In genomic region chr6:121209584-121209983, GRCm38 (mm10) we compare ENCODE assay signal across 26 mouse cellular contexts. TPM values are rescaled to one million over a fixed set of nuclear protein-coding genes. Genes with fewer than 3 reads are reported as not detected.
DNase-seq lines count a peak whose midpoint lies in the region; ATAC-seq and TF ChIP-seq lines count a peak whose summit lies in the region.
"Had no signal": no experiment of that assay in that cellular context is flagged by ENCODE, and none has a peak within 500 bp of the region (broad histone marks: within the 10 kb centered on the region; RNA-seq: fewer than 3 reads in every experiment).

No protein-coding gene starts in this region.

- no peak for TF ChIP-seq CTCF in left cerebral cortex, adult 2 months (IDR thresholded peaks at IDR 0.05)

- no peak for DNase-seq in left cerebral cortex, adult 2 months (ENCODE audit: extremely low spot score in 1 of 2, low spot score in 2 of 2)
- DNase-seq in left cerebral cortex, postnatal 36 days (ENCODE audit: low spot score in 2 of 2): no peak
- peak; percentile 62 to 81 for DNase-seq in lung, adult 18-20 months
- peak; percentile 80 for DNase-seq in lung, postnatal 36 days
- no peak for DNase-seq in cerebellum, adult 18-20 months
- DNase-seq: adrenal gland, postnatal 36 days; cerebellum, adult 2 months; cerebellum, postnatal 14 days; gastrocnemius, postnatal 14 days; heart, postnatal 36 days; kidney, adult 8-10 months; kidney, postnatal 4 days; retina, postnatal 1 day; right cerebral cortex, postnatal 14 days; thymus, postnatal 36 days had no signal

- no peak overlapping the region for H3K9ac ChIP-seq in lung, embryonic 16.5 days (ENCODE audit: low read length)
- H3K9ac ChIP-seq in hindbrain, embryonic 12.5 days: no peak overlapping the region
- H3K9ac ChIP-seq: embryonic facial prominence, embryonic 15.5 days; forebrain, embryonic 12.5 days; limb, embryonic 12.5 days; liver, embryonic 15.5 days had no signal

- H3K36me3 ChIP-seq in lung, embryonic 16.5 days (ENCODE audit: control insufficient read depth, insufficient read depth, low read length): no peaks in the 10 kb centered on the region
- H3K36me3 ChIP-seq in hindbrain, embryonic 12.5 days: no peaks in the 10 kb centered on the region
- H3K36me3 ChIP-seq: embryonic facial prominence, embryonic 15.5 days; forebrain, embryonic 12.5 days; hindbrain, embryonic 13.5 days; limb, embryonic 12.5 days; liver, embryonic 15.5 days; midbrain, embryonic 13.5 days had no signal

- H3K9me3 ChIP-seq in lung, embryonic 16.5 days (ENCODE audit: control insufficient read depth, low read length): no peaks in the 10 kb centered on the region
- H3K9me3 ChIP-seq in hindbrain, embryonic 12.5 days (replicated peaks): 0 out of 2 replicates have a peak, but pooled peaks cover 2% of the 10 kb centered on the region
- H3K9me3 ChIP-seq: embryonic facial prominence, embryonic 15.5 days; forebrain, embryonic 12.5 days; hindbrain, embryonic 13.5 days; liver, embryonic 15.5 days; midbrain, embryonic 13.5 days had no signal

- 59% methylated on average over 2 of the region's 2 CpGs for WGBS in lung, embryonic 16.5 days
- WGBS in hindbrain, embryonic 12.5 days: 92% methylated on average over 2 of the region's 2 CpGs

- intact Hi-C loops in left cerebral cortex, adult 2 months (cut with DNase I): no loop called here
- intact Hi-C loops in left cerebral cortex, postnatal 36 days (cut with DNase I): no loop called here

- H3K4me1 ChIP-seq in lung, embryonic 16.5 days (replicated peaks; ENCODE audit: control insufficient read depth, insufficient read depth, low read length): peaks cover 12% of the 10 kb centered on the region
- H3K4me1 ChIP-seq in hindbrain, embryonic 12.5 days: peaks cover 16% of the 10 kb centered on the region

- peaks cover 7% of the 10 kb centered on the region for H3K27me3 ChIP-seq in lung, embryonic 16.5 days (ENCODE audit: control insufficient read depth, insufficient read depth, low read depth, low read length)
- peaks cover 34% of the 10 kb centered on the region for H3K27me3 ChIP-seq in hindbrain, embryonic 12.5 days
- H3K27me3 ChIP-seq: Patski had no signal

- peak overlapping the region; percentile 76; the same call in 1 of the 2 replicates for H3K27ac ChIP-seq in left cerebral cortex, adult 2 months
- peak overlapping the region; percentile 53 for H3K27ac ChIP-seq in lung, embryonic 16.5 days (ENCODE audit: low read length)
- H3K27ac ChIP-seq in hindbrain, embryonic 12.5 days: no peak overlapping the region
- H3K27ac ChIP-seq: embryonic facial prominence, embryonic 15.5 days; forebrain, embryonic 12.5 days; hindbrain, embryonic 13.5 days; kidney, postnatal 0 days; limb, embryonic 12.5 days; liver, embryonic 15.5 days; midbrain, embryonic 13.5 days had no signal

- H3K4me2 ChIP-seq in lung, embryonic 16.5 days (ENCODE audit: low read depth, low read length): no peak overlapping the region
- no peak overlapping the region for H3K4me2 ChIP-seq in hindbrain, embryonic 12.5 days (replicated peaks)

- H3K4me3 ChIP-seq in left cerebral cortex, adult 2 months: no peak overlapping the region
- H3K4me3 ChIP-seq in lung, embryonic 16.5 days (ENCODE audit: low read length): no peak overlapping the region
- H3K4me3 ChIP-seq in hindbrain, embryonic 12.5 days: no peak overlapping the region

- ATAC-seq in lung, embryonic 16.5 days (ENCODE audit: low read depth): peak; percentile 83
- ATAC-seq in hindbrain, embryonic 12.5 days (ENCODE audit: low FRiP score): no peak

RNA-seq across cellular contexts. Expression of gene Tuba8, which starts 0.9 kb away (rescaled TPM):
- 10 to 100 TPM; 10.6 to 12.2 TPM for total RNA-seq in left cerebral cortex, adult 2 months (2021)
- total RNA-seq in left cerebral cortex, postnatal 36 days (2021): 1 to 10 TPM; 9.6 TPM
- 16.9 and 19.9 TPM in 2 replicates for polyA plus RNA-seq in lung, embryonic 16.5 days (2015; fragmentation: Nextera tagmentation; extraction: Ambion mirVana)
- 0.21 and 0.23 TPM in 2 replicates for polyA plus RNA-seq in hindbrain, embryonic 12.5 days (2016; fragmentation: Nextera tagmentation; extraction: Ambion mirVana)

RNA-seq across cellular contexts. Expression of gene Pex26, which starts 26.1 kb away (rescaled TPM):
- 10 to 100 TPM; 15.0 to 15.1 TPM for total RNA-seq in left cerebral cortex, adult 2 months (2021)
- total RNA-seq in left cerebral cortex, postnatal 36 days (2021): 10 to 100 TPM; 14.4 to 14.5 TPM
- polyA plus RNA-seq in lung, embryonic 16.5 days (2015; fragmentation: Nextera tagmentation; extraction: Ambion mirVana): 15.6 and 17.6 TPM in 2 replicates
- polyA plus RNA-seq in hindbrain, embryonic 12.5 days (2016; fragmentation: Nextera tagmentation; extraction: Ambion mirVana): 13.9 TPM in 2 replicates

RNA-seq across cellular contexts. Expression of gene Usp18, which starts 36.1 kb away (rescaled TPM):
- total RNA-seq in left cerebral cortex, adult 2 months (2021): under 1 TPM; 0.18 to 0.89 TPM
- under 1 TPM; 0.59 to 0.72 TPM for total RNA-seq in left cerebral cortex, postnatal 36 days (2021)
- polyA plus RNA-seq in lung, embryonic 16.5 days (2015; fragmentation: Nextera tagmentation; extraction: Ambion mirVana): 7.3 and 7.9 TPM in 2 replicates
- 1.2 and 1.4 TPM in 2 replicates for polyA plus RNA-seq in hindbrain, embryonic 12.5 days (2016; fragmentation: Nextera tagmentation; extraction: Ambion mirVana)
- total RNA-seq: left cerebral cortex, postnatal 14 days had no signal

Comparison
In these comparisons a context has a peak if more than half of its experiments do, and no peak if none do; other contexts are left out.
1. DNase-seq: peak in lung, adult 18-20 months (2 of 2) and lung, postnatal 36 days (single experiment); none in left cerebral cortex, adult 2 months (0 of 2), left cerebral cortex, postnatal 36 days (0 of 2) and cerebellum, adult 18-20 months (0 of 2).